Mouse (Mus musculus) 3134 (cell line): ENCODE data around the gene Kcnj16.

Experiments
- DNase-seq: peaks from one replicate; pipeline ENCODE4 v3.0.0-alpha.2; 2011; ENCODE audit warnings: low spot score; ENCODE audit not compliant: insufficient read length; ENCODE audit errors: extremely low read depth

Kcnj16 gene

DNA sequence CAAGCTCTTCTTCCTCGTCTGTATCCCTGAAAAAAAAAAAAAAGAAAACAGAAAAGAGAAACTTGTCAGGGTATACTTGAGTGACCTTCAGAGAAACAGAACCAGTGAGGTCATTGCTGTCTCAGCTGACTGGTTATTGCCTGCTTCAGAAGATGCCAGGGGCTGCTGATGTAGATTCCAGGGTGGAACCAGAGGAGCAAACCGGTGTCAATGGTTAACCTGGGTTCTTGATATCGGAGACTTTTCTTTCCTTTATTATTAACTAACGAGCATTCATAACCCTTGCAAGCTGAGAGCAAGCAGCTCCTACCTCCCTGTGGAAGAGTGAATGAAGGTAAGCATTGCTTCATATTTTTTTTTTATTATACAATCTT, at the start of gene Kcnj16:
TSS of gene Kcnj16 (plus strand) at position 272 of the 374 bp plus-strand sequence.
- DNase-seq: no peak

DNA sequence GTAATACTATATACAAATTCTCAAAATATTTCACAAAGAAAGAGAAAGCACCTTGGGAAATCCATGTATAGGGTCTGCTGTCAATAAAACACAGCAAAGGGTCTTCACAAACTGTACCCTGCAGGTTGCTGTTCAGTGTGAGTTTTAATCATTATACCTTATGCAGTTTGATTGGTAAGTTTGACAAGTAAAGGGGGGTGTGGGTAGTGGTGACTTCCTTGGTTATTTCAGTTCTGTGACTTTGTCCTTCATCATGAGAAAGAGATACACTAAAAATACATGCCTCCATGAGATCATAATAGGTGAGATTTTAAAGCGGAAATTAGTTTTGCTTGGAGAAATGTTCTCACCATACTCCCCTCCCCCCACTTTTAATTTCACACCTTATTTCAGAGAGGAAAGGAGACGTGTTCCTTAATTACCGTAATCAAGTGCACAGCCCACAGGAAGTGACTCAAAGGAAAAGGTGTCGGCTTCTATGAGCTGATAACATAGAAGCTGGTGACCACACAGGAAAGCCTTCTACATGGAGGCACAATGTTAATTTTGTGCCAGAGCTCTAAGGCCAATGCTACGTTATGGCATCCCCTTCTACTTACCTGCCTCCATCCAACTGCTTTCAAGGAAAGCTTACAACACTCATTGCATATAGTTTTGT, 48.9 kb upstream of the Kcnj16 start:
- no peak for DNase-seq

DNA sequence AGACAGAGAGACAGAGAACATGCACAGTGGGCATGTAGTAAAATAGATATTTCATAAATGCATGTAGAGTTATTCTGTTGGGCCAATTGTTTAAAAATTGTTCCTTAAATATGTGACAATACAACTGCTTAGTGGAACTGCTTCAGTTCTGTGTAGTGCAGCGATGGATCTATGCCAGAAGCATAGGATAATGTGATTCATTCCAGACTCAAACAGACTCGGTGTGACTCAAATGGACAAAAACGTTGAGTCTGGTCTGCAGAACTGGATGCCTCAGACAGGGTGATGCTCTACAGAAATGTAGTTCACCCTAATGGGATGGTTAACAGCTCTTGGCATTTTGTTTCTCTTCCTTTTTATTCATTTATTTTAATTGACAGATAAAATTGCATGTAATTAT, 32.1 kb upstream of the Kcnj16 start:
- DNase-seq: no peak

DNA sequence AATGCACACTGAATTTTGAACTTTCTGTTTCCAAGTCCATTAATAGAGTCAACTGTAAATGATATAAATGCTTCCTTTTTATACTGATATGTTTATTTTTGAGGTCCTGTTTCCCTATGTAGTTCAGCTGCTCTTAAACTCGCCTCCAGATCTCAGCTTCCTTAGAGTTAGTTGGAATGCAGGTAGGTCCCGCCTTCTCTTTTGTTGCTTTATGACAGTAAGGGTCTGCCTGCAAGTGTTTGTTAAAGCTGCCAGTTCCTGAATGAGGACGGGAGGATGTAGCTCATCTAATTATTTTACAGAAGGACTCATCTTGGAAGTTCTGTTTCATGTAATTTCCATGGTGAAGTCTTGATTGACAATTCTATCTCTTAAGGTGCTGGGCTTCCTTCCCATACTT, 25.6 kb upstream of the Kcnj16 start:
- DNase-seq: no peak

DNA sequence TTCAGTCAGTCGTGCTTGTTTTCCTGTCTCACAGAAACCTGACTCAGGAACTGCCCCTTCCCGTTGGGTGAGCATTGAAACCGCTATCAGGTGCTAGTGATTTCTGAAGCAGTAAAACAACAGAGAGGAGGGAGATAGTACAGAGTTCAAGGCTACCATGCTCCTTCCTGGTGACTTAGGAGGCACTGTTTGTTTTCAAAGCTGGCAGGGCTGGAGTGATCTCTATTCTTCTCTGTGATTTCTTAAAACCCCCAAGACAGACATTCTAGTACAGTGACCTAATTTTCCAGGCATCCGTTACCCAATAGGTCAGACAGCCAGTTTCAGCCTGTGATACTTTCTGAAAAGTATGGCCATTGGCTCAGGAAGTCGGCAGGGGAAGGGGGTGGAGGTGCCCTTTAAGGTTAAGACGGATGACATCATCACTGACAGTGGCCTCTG, 25.1 kb upstream of the Kcnj16 start:
- no peak for DNase-seq

DNA sequence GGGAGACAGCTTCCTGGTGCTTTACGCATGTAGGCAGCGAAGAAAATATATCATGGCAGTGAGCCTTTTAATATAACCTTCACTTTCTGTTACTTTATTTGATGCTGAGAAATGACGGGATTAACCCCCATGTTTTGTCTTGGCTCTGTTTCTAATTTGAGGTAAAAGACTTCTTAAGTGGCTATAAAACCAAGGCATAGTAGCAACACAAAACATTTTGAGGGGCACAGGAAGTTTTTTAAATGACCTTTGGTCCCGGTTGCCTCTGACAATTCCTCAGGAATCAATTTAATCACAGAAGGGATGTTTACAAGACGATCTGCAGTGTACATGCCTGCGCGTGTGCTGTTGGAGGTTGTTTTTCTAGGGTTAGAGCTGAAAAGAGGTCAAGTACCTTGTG, 11.2 kb upstream of the Kcnj16 start:
- no peak for DNase-seq

DNA sequence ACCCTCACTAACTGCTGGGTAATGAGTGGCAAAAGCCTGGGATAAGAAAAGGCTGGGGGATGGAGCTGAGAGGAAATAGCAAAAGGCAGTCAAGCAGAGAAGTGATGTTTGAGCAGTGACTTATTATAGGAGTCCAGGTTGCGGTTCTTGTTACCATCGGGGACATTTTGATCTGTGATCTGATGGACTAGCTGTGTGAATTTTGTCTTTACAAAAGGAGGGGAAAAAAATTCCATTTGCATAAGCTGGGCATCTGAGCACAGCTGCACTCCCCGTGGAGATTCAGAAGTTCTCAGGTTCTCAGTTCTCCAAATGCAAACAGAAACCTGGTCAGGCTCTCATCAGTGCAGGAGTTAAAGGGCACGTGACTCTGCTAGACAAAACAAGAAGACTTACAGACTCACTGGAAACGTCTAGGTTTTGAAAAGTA, 6.2 kb upstream of the Kcnj16 start:
- no peak for DNase-seq

DNA sequence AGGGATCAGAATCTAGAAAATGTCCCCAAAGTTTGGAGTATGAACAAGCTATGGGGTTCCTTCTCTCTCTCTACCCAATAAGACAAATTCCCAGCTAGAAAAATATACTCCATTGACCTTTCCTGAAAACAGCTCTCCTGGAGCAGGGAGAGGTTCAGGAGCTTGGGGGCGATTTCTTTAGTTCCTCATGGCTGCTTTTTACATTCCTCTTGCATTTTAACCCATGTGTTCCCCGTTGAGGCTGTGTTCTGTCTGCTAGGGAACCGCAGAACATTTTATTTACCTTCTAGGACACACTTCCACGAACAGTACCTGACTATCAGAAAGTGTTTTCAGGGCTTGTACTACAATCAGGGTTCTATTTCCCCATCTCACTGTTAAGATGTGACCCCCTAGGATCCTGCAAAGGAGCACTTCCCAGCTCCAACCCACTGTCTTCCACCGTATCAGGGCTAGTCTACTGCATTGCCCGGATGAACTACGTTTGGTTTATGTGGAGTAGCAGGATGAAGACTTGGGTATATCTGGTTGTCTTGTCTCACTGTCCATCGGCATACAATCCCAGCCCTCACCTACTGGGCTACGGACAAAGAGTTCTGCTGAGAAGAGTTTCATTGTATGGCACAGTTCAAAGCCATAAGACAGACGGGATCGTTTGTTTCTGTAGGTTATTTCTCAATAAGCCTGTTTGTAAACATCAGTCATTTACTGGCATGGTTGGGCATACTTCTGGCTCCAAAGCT, 643 bp upstream of the Kcnj16 start:
- DNase-seq: no peak

DNA sequence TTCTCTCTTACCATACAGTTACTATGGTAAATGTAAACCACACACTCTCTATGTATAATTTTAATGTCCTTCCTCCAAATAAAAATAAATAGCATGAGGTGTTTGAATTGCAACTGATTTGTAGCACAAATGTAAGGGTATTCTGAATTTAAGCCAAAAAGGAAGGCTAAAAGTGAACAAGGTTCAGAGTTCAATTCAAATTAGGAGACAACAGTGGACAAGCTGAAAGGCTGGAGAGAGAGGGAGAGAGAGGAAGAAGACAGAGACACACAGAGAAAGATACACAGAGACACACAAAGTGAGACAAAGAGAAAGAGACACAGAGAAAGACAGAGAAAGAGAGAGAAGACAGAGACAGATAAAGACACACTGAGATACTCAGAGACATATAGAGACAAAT, 1.1 kb downstream of the Kcnj16 start:
- DNase-seq: no peak

DNA sequence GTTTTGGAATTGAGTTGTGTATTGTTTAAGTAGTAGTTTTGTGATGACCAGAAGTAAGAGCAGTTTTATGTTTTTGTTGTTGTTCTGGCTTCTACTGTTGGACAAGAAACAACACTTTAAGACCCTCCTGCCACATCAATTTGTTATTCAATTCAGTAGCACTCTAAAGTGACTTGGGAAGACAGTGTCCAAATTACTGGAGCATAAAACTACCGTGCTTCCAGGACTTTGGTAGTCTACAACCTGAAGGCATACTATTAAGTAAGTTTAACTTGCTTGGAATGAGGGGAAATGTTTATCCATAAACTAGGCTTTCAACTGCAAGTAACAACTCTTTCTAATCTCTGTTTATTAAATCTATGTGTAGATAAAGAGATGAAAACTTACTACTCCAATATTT, 17.7 kb downstream of the Kcnj16 start:
- DNase-seq: no peak

DNA sequence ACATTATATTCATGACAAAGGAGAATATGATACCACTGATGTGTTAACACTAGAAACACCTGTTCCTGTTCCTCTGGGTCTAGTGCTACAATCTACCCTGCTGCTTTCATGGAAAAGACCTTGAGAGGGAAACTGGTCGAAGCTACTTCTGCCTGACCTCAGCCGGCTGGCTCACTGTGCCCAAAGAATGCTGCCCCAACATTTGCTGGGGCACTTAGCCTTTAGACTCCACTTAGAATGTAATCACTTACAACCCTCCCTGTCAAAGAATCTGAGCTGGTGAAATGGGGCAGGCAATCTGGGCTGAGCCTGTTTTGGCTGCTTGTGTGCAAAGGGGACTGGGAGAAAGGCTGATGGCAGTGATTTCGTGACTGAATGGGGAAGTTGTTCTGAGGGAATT, 18.1 kb downstream of the Kcnj16 start:
- DNase-seq: no peak

DNA sequence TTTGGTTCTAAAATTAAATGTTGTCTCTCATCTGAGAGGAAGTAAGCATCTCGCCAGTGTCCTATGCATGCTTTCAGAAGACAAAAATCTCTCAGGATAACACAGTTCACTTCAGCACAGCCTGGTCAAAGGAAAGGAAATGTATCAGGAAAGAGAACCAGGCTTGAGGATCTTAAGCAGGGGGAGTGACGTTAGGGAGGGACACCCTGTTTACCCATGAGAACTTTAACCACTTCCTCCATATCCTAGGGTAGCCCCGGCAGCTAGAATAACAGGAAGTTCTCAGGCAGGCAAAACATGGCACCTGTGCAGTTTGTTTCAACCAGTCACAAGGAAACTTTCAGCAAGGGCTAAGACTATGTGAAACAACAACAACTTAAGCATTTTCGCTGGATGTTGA, 25.8 kb downstream of the Kcnj16 start:
- DNase-seq: no peak

DNA sequence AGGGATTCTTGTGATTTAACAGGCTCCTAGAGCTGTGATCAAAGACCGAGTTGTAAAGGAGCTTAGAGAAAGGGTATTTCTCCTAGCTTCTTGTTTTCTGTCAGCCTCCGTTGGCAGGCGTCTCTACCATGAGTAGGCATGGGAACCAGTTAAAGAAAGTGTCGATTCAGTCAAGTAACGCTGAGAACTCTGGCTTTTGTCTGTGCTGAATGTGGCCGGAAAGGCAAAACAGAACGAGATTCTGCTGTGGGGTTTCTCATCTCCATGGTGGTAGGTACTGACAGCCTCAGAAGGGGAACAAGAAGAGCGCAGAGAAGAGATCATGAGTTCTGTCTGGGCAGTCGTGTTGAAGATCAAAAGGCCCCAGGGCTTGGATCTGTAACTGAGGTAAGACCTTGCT, 29.4 kb downstream of the Kcnj16 start:
- no peak for DNase-seq

DNA sequence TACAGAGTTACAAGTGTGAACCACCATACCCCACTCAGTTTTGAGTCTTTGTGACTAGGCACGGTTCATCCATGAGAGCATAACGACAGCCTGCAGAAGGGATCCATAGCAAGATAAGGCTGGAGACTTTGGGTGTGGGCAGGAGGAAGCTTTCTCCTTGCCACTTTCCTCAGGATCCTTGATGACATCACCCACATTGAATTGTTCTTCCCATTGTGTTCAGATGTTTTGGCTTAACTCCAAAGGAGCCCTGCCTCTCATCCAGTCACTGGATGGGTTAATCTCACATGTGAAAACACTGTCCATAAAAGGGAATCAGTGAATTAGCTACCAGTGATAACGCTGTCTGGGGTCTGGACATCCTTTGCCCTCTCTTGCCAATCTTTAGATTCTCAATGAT, 37.3 kb downstream of the Kcnj16 start:
- DNase-seq: no peak

DNA sequence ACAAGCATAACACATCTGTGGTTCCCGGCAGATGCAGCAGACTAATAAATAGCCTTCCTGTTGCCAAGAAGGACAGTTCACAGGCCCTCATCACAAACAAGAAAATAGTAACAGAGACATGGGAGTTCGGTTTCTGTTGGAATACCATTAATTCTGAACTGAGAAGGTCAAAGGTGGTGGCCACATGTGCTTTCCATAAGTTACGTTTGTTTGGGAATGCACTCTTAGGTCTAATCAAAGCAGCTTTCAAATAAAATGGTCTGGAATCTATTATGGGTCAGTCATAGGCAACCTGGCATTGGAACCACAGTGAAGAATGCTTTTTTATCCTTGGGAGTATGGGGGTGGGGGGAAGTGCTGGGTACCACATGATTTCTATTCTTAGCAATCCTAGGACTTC, 41.6 kb downstream of the Kcnj16 start:
- no peak for DNase-seq

DNA sequence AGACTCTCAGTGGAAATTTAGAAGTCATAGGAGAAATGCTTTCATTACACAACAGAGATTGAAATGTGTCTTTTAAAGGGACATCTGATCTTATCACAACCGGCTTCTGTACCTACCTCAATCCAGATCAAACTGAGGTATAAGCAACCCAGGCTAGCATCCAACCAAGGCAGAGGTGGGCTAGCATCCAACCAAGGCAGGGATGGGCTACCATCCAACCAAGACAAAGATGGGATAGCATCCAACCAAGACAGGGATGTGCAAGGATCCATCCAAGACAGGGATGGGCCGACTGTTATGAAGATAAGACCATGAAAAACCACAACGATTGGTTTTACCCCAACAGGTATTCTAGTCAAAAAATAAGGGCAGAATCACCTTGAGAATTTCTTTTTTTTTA, 48.4 kb downstream of the Kcnj16 start:
- no peak for DNase-seq

DNA sequence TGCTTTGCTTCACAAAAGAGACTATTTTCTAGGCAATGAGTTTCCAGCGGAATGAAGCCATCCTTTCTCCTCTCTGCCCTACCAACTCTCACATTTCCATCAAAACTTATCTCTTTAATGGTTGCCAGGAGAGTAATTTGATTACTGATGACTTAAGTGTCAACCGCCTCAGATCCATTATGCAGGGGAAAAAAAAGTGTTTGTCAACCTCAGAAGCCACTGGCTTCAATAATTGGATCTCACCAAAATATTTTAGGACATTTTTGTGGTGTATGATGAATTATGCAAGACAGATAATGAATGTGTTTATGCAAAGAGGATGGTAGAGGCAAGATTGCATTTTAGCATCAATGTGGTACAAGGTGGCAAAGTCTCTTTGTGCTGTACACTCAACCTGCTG, 52.4 kb downstream of the Kcnj16 start:
- no peak for DNase-seq

DNA sequence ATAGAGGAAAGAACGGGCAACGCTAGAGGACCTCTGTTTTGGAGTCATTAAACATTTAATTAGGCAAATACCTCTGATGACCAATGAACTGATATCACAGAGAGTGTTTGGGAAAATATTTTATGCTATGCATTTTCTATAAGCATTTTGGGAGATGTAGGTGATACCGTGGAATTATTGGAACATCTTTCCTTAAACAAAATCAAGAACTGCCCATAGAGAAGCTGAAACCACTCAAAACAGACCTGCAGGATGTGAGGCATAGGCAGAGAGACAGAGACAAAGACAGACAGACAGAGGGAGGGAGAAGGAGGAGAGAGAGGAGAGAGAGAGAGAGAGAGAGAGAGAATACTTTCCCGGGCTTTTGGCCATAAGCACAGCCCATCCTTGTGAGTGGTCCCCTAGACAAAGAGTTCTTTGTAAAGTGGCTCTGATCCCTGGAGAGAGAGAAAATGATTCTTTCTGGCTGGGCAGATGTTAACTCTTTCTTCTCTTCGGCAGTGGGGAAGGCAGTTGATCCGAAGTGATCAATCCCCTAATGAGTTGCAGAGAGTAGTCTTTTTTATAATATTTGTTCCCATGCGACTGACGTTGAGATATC, 54.9 kb downstream of the Kcnj16 start:
- no peak for DNase-seq

DNA sequence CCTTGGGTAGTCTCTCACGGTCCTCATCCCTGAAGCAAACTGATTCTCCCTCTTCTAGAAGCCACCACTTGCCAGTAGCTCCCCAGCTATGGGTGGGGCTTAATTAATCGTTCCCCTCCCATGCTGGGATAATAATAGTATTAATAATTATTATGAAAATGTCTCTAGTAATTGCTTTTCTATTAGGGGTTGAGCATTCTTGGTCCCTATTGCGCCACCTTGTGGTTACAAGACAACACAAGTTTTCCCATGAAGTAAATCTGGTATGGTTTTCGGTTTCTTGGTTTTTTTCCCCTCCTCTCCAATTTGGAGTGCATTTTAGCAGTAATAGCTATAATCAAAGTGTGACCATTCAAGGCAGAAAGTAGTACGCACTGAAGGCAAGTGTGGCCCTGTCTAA, 74.3 kb downstream of the Kcnj16 start:
- DNase-seq: no peak

DNA sequence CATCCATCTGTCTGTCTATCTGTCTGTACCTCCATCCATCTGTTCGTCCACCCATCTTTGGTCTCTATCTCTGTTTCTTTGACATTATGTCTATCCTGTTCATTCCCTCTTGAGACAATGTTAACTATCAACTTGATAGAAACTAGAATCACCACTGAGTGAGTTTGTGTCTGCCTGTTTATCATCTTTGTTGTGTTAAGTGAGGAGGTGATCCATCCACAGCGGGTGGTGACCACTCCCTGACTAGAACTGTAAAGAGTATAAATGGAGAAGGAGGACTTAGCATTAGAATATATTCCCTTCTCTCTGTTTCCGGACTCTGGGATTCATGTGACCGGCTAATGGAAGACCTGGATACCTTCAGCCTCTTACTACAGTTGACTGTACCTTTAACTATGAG, 75.5 kb downstream of the Kcnj16 start:
- no peak for DNase-seq

DNA sequence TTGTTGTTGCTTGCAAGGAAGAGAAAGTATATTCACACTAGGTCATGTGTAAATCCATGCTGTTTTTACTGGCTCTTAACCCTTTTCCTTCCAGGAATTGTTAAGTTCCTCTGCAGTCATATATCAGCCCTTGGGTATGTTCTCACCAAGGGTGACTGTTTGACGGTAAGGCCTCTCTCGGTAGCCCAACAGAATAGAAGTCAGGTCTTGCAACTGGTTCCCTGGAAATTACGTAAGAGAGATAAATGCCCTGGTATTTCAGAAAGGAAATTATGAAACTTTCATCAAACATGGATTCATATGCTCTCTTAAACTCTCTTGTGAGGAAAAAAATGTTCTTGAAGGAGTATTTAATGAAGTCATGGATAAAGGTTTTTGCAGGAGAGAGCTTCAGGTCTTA, 86.4 kb downstream of the Kcnj16 start:
- no peak for DNase-seq
